Mouse (Mus musculus) small intestine, adult 2 months (tissue): ENCODE data around the gene Serinc4.

Experiments used
- CTCF ChIP-seq: fragments of 200-500 bp; IDR thresholded peaks from 2 replicates; pipeline ENCODE4 v1.5.1; 2012; ENCODE audit warnings: low read depth, mild to moderate bottlenecking, control low read depth, inconsistent platforms, low read length, moderate library complexity, mixed read lengths; ENCODE audit not compliant: insufficient replicate concordance, insufficient read length; ENCODE audit errors: extremely low read depth
- POLR2A ChIP-seq: fragments of 200-500 bp; IDR thresholded peaks from 2 replicates; pipeline ENCODE4 v1.6.1; 2012; ENCODE audit warnings: low read depth, mild to moderate bottlenecking, control low read depth, inconsistent platforms, low read length, moderate library complexity

DNA sequence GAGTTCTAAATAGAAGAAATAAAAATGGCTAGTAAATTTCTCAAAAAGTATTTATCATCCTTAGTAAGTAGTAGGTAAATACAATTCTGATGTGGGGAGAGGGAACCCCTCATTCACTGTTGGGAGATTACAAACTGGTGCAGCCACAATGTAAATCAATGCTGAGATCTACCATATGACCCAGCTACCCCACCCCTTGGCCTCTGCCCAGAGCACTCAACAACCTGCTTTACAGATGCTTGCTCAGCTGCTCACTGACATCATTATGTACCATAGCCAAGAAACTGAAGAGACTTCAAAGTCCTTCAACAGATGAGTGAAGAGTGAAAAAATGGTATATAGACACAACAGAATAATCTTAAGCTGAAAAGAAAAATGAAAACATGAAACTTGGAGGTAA, 53.3 kb downstream of the Serinc4 start:
- TF ChIP-seq CTCF (no peak), POLR2A (no peak)
